Mouse (Mus musculus) kidney, adult 2 months (tissue): Measurements from ENCODE around the gene Rad51d.

Source experiments
- CTCF ChIP-seq: fragments of 200-500 bp; conservative IDR thresholded peaks from 2 replicates; pipeline ENCODE4 v1.5.1; 2011; ENCODE audit warnings: low read depth, mild to moderate bottlenecking, control low read depth, low read length, moderate library complexity, mixed read lengths; ENCODE audit not compliant: insufficient read depth, insufficient read length
- POLR2A ChIP-seq: fragments of 200-500 bp; IDR thresholded peaks from one replicate; pipeline ENCODE4 v1.6.1; 2011; ENCODE audit warnings: low read depth, low read length, control low read depth

GRCm38 (mm10) chr11:82920768-82921167 lies 30.4 kb upstream of the Rad51d start:
- no peak for TF ChIP-seq POLR2A
- no peak for TF ChIP-seq CTCF
